Mouse (Mus musculus) ES-Bruce4 (cell line): ENCODE data around the gene Sh3gl1. TPM values are rescaled to one million over a fixed set of nuclear protein-coding genes. Genes with fewer than 3 reads are reported as not detected.

Experiments used
- H3K27ac ChIP-seq: 2 replicates; pipeline ENCODE4 v1.5.1; 2012; ENCODE audit warnings: low read length, inconsistent platforms; ENCODE audit not compliant: insufficient read depth
- H3K27me3 ChIP-seq: 2 replicates; pipeline ENCODE4 v1.6.1; 2012; ENCODE audit warnings: mild to moderate bottlenecking, low read length, inconsistent platforms; ENCODE audit not compliant: control insufficient read depth, poor library complexity, insufficient read depth, severe bottlenecking
- H3K36me3 ChIP-seq: 2 replicates; pipeline ENCODE4 v1.6.1; 2012; ENCODE audit warnings: inconsistent platforms, mild to moderate bottlenecking, low read length, moderate library complexity; ENCODE audit not compliant: control insufficient read depth, poor library complexity, insufficient read depth, severe bottlenecking
- H3K4me1 ChIP-seq: one replicate; pipeline ENCODE4 v1.8.1; 2011; ENCODE audit warnings: low read length; ENCODE audit not compliant: control insufficient read depth, insufficient read depth
- H3K4me3 ChIP-seq: 2 replicates; pipeline ENCODE4 v1.5.1; 2011; ENCODE audit warnings: low read depth, mild to moderate bottlenecking, low read length
- H3K9ac ChIP-seq: 2 replicates; pipeline ENCODE4 v1.6.1; 2012; ENCODE audit warnings: low read depth, mild to moderate bottlenecking, inconsistent platforms; ENCODE audit not compliant: poor library complexity, severe bottlenecking
- H3K9me3 ChIP-seq: replicated peaks from 2 replicates; pipeline ENCODE4 v1.6.1; 2012; ENCODE audit warnings: mild to moderate bottlenecking, low read length, inconsistent platforms; ENCODE audit not compliant: control insufficient read depth, poor library complexity, insufficient read depth, severe bottlenecking
- CTCF ChIP-seq: IDR thresholded peaks from one replicate; pipeline ENCODE4 v1.8.1; 2011; ENCODE audit warnings: low read depth, low read length
- EP300 ChIP-seq: IDR thresholded peaks from 2 replicates; pipeline ENCODE4 v1.6.1; 2011; ENCODE audit warnings: low read depth, low read length; ENCODE audit not compliant: insufficient read depth
- POLR2A ChIP-seq: IDR thresholded peaks from one replicate; pipeline ENCODE4 v1.8.1; 2011; ENCODE audit warnings: low read length; ENCODE audit not compliant: insufficient read depth
- polyA plus RNA-seq: library from polyadenylated mRNA; stranded (reverse); fragments of >200 nt; gene quantifications from 2 replicates; pipeline ENCODE4 v1.2.4, GENCODE M21; 2011; ENCODE audit warnings: low read depth; ENCODE audit not compliant: missing spikeins, insufficient read depth, insufficient read length

Sh3gl1 gene
- polyA plus RNA-seq, 1 experiment: 52.3 TPM

DNA sequence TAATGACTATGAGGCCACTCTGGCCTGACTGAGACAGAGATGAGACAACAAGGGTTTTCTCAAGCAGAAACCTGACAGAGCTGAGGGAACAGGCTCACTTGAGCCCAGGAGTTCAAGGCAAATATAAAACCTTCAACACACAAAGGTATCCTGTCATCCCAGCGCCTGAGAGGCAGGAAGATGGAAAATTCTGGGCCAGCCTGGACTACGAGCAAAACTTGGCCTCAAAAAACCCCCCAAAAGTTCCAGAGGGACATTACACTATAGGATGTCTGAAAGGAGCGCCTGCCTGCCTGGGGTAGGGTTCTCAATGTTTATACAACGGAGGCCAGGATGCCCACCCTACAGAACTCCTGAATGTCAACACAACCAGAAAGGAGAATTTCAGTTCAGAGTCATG, 1.2 kb downstream of the Sh3gl1 start:
- peaks cover 7% of the 10 kb centered on the region; the same call in 1 of the 2 replicates for H3K36me3 ChIP-seq
- peaks cover 2% of the 10 kb centered on the region for H3K4me1 ChIP-seq
- no peak overlapping the region for H3K4me3 ChIP-seq
- TF ChIP-seq EP300 (no peak), CTCF (no peak), POLR2A (no peak)
- H3K27ac ChIP-seq: no peak overlapping the region
- H3K27me3 ChIP-seq: no peaks in the 10 kb centered on the region
- no peaks in the 10 kb centered on the region for H3K9me3 ChIP-seq
- H3K9ac ChIP-seq: peak overlapping the region; percentile 94

- Histone ChIP-seq H3K9ac (no peak overlapping the region), H3K9me3 (no peaks in the 10 kb centered on the region), H3K36me3 (peaks cover 7% of the 10 kb centered on the region; the same call in 1 of the 2 replicates), H3K27ac (no peak overlapping the region), H3K4me1 (peaks cover 2% of the 10 kb centered on the region), H3K4me3 (no peak overlapping the region), H3K27me3 (no peaks in the 10 kb centered on the region)
- TF ChIP-seq POLR2A (no peak), CTCF (no peak), EP300 (no peak)
Observed at GRCm38 (mm10) chr17:56034726-56035100, 1.7 kb downstream of the Sh3gl1 start.

DNA sequence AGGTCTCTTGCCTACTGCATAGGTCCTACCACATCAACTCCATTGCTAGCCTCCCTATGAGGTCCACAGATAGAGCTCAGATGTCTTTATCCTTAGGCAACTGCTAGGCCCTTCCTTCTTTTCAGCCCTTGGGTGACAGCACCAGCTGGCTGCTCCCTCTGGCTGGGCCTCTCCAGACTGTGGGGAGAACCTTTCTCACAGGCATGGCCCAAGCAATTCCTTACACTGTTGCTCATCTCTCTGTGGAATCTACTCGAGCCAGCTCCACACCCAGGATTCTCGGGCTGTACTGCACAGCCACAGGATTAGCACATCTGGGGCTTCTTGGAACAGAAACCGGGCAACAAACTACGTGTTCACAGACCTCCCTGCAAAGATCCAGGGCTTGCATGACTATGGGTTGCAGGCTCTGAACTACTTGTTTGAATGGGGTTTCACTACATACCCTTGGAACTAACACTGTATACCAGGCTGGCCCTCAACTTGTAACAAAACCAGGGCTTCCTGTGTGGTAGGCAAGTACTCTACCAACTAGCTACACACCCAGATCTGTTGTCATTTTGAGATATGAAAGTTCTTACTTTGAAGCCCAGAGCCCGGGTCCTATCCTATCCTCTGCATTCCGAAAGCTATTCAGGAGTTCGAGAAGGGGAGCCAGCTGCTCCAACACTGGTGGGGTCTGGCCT, 2.3 kb downstream of the Sh3gl1 start:
- TF ChIP-seq POLR2A: no peak
- TF ChIP-seq CTCF: no peak
- TF ChIP-seq EP300: no peak
- H3K27ac ChIP-seq: no peak overlapping the region
- peaks cover 7% of the 10 kb centered on the region; the same call in 1 of the 2 replicates for H3K36me3 ChIP-seq
- no peaks in the 10 kb centered on the region for H3K9me3 ChIP-seq
- H3K9ac ChIP-seq: no peak overlapping the region
- no peaks in the 10 kb centered on the region for H3K27me3 ChIP-seq
- peaks cover 2% of the 10 kb centered on the region for H3K4me1 ChIP-seq
- H3K4me3 ChIP-seq: no peak overlapping the region

DNA sequence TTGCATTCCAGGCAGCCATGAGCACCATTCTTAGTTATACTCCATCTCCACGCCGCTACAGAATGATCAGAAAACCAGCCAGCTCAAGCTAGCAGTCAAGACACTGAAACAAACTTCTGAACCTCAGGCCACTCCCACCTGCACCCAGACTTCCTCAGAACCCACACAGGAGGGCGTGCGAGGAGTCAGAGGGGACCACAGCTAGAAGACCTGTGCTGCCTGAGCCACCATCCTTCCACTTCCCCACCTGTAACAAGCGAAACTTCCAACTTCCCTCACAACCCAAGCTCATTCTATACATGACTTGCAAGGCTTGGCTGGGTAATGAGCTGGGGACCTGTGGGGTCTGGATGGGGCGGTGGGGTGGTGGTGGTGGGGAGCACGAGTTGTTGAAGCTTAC, 3.6 kb downstream of the Sh3gl1 start:
- Histone ChIP-seq H3K4me3 (no peak overlapping the region), H3K27ac (no peak overlapping the region), H3K36me3 (peaks cover 7% of the 10 kb centered on the region; the same call in 1 of the 2 replicates), H3K27me3 (no peaks in the 10 kb centered on the region), H3K4me1 (peaks cover 2% of the 10 kb centered on the region), H3K9me3 (no peaks in the 10 kb centered on the region), H3K9ac (no peak overlapping the region)
- TF ChIP-seq EP300 (no peak), POLR2A (no peak), CTCF (no peak)

GRCm38 (mm10) chr17:56032127-56032733, 4.2 kb downstream of the Sh3gl1 start:
- Histone ChIP-seq H3K36me3 (peaks cover 7% of the 10 kb centered on the region; the same call in 1 of the 2 replicates), H3K4me3 (no peak overlapping the region), H3K27ac (no peak overlapping the region), H3K4me1 (peaks cover 2% of the 10 kb centered on the region), H3K27me3 (no peaks in the 10 kb centered on the region), H3K9ac (no peak overlapping the region), H3K9me3 (no peaks in the 10 kb centered on the region)
- TF ChIP-seq CTCF: no peak
- no peak for TF ChIP-seq EP300
- no peak for TF ChIP-seq POLR2A

DNA sequence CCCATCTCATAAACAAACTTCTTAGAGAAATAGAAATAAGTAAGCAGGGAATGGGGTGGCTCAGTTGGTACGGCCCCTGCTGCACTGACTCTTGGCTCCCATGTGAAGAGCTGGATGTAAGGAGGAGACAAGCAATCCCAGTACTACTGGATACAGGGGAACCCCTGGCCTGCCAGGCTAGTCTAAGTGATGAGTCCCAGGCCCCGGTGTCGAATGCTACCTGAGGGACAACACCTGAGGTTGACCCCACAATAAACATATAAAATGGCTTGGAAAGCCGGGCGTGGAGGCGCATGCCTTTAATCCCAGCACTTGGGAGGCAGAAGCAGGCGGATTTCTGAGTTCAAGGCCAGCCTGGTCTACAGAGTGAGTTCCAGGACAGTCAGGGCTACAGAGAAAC, 5.0 kb downstream of the Sh3gl1 start:
- Histone ChIP-seq H3K4me1 (peaks cover 2% of the 10 kb centered on the region), H3K9me3 (no peaks in the 10 kb centered on the region), H3K9ac (no peak overlapping the region), H3K4me3 (no peak overlapping the region), H3K36me3 (peaks cover 7% of the 10 kb centered on the region; the same call in 1 of the 2 replicates), H3K27ac (no peak overlapping the region), H3K27me3 (no peaks in the 10 kb centered on the region)
- TF ChIP-seq CTCF: no peak
- no peak for TF ChIP-seq EP300
- no peak for TF ChIP-seq POLR2A
